Mouse (Mus musculus): ENCODE measurements around the gene Sptlc2.

DNA sequence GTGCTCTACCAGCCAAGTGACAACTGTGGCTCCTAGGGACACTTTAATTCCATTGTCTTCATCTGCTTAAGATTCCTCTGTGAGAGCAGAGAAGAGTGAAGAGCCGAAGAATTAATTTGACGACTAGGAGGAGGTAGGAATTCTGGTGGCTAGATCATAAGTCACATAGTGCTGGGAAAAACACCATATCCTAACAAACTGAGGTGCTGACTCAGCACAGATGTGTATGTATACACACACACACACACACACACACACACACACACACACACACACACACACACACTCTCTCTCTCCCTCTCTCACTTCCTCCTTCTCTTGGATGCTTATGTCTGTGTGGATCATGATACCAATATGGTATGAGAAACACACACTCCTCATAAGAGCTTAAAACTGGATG lies 40.1 kb upstream of the Sptlc2 start:
- TF ChIP-seq CTCF (IDR thresholded peaks at IDR 0.05; ENCODE audit: low read depth) = no peak
- TF ChIP-seq EP300 (IDR thresholded peaks at IDR 0.05; ENCODE audit: low read depth) = no peak
